ENCODE assay signal across 9 mouse cellular contexts in the genomic region with DNA sequence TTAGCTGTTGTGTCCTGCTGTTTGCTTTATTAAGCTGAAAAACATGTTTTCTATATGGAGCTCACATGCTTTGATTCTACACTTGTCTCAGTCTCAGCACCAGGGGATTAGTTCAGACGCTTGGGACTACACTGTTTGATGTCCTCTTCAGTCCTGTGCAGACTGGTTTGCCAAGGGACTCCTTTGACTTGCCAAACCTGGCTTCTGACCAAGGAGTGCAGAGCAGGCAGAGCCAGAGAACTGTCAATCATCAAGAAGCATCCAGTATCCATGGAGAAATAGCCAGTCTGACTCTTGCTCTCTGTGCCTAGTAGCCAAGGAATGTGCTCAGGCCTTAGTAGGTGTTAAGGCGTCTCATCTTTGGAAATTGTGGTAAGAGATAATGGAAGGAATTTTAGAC.
DNase-seq lines count a peak whose midpoint lies in the region; TF ChIP-seq lines count a peak whose summit lies in the region.
"Had no signal": no experiment of that assay in that cellular context is flagged by ENCODE, and none has a peak within 500 bp of the region (broad histone marks: within the 10 kb centered on the region; RNA-seq: fewer than 3 reads in every experiment).

No protein-coding gene starts in this region.

- H3K4me3 ChIP-seq in thymus, adult 2 months (ENCODE audit: control insufficient read depth, insufficient read depth, low read length) = no peak overlapping the region
- H3K4me3 ChIP-seq: limb, embryonic 12.5 days had no signal

- peak; percentile 60 for DNase-seq in adrenal gland, postnatal 14 days
- no peak for DNase-seq in adrenal gland, postnatal 4 days (ENCODE audit: low spot score in 2 of 2)
- DNase-seq in left cerebral cortex, postnatal 14 days (ENCODE audit: low spot score in 2 of 2) = peak; percentile 5 to 22
- DNase-seq in left cerebral cortex, postnatal 36 days (ENCODE audit: low spot score in 2 of 2) = no peak
- peak; percentile 65 for DNase-seq in cerebellum, adult 8-10 months
- DNase-seq in heart, postnatal 25 days (ENCODE audit: low spot score) = peak; percentile 1
- no peak for DNase-seq in thymus, adult 2 months
- DNase-seq in embryo, embryonic 9.5 days (ENCODE audit: extremely low spot score) = no peak

- no peaks in the 10 kb centered on the region for H3K27me3 ChIP-seq in thymus, adult 2 months (ENCODE audit: control insufficient read depth, insufficient read depth, low read length)
- H3K27me3 ChIP-seq: limb, embryonic 12.5 days had no signal

- H3K27ac ChIP-seq in thymus, adult 2 months (ENCODE audit: control insufficient read depth, insufficient read depth, low read length) = no peak overlapping the region
- H3K27ac ChIP-seq: limb, embryonic 12.5 days had no signal

- TF ChIP-seq POLR2A in thymus, adult 2 months (IDR thresholded peaks at IDR 0.05; ENCODE audit: control insufficient read depth, extremely low read depth, insufficient read depth, low read length, poor library complexity) = no peak

- WGBS in thymus, adult 2 months = 85% methylated on average over 2 of the region's 2 CpGs

- H3K4me1 ChIP-seq in thymus, adult 2 months (replicated peaks; ENCODE audit: control insufficient read depth, insufficient read depth, low read length) = no peaks in the 10 kb centered on the region
- H3K4me1 ChIP-seq: limb, embryonic 12.5 days had no signal

- no peak for TF ChIP-seq CTCF in thymus, adult 2 months (IDR thresholded peaks at IDR 0.05; ENCODE audit: borderline replicate concordance, control insufficient read depth, extremely low read depth, insufficient read depth, low read length, poor library complexity)

- H3K36me3 ChIP-seq in thymus, adult 2 months (ENCODE audit: control insufficient read depth, insufficient read depth, low read length) = no peaks in the 10 kb centered on the region
- H3K36me3 ChIP-seq: limb, embryonic 12.5 days had no signal

- intact Hi-C loops in left cerebral cortex, postnatal 14 days (cut with DNase I) = no loop called here
- intact Hi-C loops in left cerebral cortex, postnatal 36 days (cut with DNase I) = no loop called here
- intact Hi-C loops in heart, postnatal 25 days (cut with DNase I) = no loop called here

Comparison
In these comparisons a context has a peak if more than half of its experiments do, and no peak if none do; other contexts are left out.
1. DNase-seq: peak in adrenal gland, postnatal 14 days (single experiment), left cerebral cortex, postnatal 14 days (2 of 2), cerebellum, adult 8-10 months (single experiment) and heart, postnatal 25 days (single experiment); none in adrenal gland, postnatal 4 days (0 of 2), left cerebral cortex, postnatal 36 days (0 of 2), thymus, adult 2 months (single experiment) and embryo, embryonic 9.5 days (single experiment).